Mouse (Mus musculus) spleen, adult 10 weeks (tissue): ENCODE results near the gene 4921509C19Rik. TPM values are rescaled to one million over a fixed set of nuclear protein-coding genes. Genes with fewer than 3 reads are reported as not detected.

Experiments
- polyA plus RNA-seq: library from polyadenylated mRNA; stranded (reverse); fragments of 350-450 nt; fragmentation: Illumina TruSeq; extraction: RNeasy Lipid Tissue Mini Kit (QIAGEN cat#74804); gene quantifications from one replicate; pipeline ENCODE4 v1.2.3, GENCODE M21; 2015; ENCODE audit warnings: low replicate concordance; ENCODE audit not compliant: insufficient read depth

4921509C19Rik gene
- polyA plus RNA-seq, result not detected

GRCm38 (mm10) chr2:151476053-151476452, at the start of gene 4921509C19Rik:
4921509C19Rik (minus strand) TSS chr2:151476153.

DNA sequence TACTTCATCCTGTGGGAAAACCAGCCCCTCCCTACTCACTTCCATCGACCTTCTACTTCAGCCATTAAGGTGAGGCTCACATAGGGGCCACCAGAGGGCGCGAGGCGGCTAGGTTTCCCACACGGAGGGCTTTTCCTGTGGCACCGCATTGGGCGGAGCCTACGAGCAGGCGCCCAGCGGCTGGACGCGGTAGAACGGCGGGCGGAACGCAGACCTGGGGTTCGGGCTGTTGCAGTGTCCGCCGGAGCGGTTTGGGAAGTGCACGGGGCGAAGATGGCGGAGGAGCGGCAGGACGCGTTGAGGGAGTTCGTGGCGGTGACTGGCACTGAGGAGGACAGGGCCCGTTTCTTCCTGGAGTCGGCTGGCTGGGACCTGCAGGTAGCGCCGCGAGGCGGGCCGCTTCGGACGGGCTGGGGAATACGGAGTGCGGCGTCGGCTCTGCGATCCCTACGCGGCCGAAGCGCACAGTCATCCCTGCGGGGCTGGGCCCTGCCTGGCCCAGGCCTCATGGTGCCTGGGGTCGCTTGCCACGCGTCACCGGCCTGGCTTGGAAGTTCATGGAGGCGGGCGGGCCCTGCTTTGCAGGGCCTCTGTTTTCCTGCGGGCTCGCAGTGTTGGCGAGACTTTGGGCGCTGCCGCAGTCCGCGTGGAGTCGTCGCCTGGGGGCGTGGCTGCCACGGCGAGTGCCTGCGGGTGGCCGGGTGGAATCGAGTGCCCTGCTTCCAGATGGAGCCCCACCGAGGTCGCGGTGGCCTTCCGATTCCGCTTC, 18.3 kb upstream of the 4921509C19Rik start, which contains the start of gene Nsfl1c:
Gene Nsfl1c (plus strand): TSS at position 148 of the 769 bp plus-strand sequence.

Other genes with a start within 250 kb of the 4921509C19Rik start
- 102 TPM for gene Nsfl1c, start 18.0 kb upstream of the 4921509C19Rik start, polyA plus RNA-seq
- 140 TPM for gene Fkbp1a, start 66.3 kb upstream of the 4921509C19Rik start, polyA plus RNA-seq
- 2.3 TPM for gene Sdcbp2, start 96.5 kb upstream of the 4921509C19Rik start, polyA plus RNA-seq
- 0.22 TPM for gene Snph, start 156.4 kb upstream of the 4921509C19Rik start, polyA plus RNA-seq
- gene Rad21l, start 192.4 kb upstream of the 4921509C19Rik start, polyA plus RNA-seq, result not detected
- not detected for gene Tmem74b, start 225.9 kb upstream of the 4921509C19Rik start, polyA plus RNA-seq